Mouse (Mus musculus): ENCODE data around the gene Krtap27-1. TPM values are rescaled to one million over a fixed set of nuclear protein-coding genes. Genes with fewer than 3 reads are reported as not detected.

Gene Krtap27-1
- polyA plus RNA-seq (2016; fragmentation: Nextera tagmentation; extraction: Ambion mirVana), result not detected in 2 replicates

DNA sequence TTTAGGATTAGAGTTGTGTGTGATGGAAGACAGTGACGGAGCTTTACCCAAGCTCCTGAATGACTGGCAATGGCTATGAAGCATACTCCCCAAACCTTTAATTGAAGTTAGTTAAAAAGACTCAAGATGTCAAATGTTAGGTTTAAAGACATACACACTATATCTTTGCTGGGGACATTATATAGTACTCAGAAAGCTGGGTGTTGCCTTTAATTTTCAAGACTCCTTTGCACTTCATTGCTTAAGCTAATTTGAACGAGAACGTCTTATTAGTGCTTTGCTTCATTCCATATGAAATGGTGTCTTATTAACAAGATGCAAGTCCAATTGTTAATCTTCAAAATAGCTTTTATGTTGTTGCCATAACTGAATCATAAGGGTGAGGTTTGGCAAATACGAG is at the start of gene Krtap27-1:
Gene Krtap27-1, minus strand, starts transcription at position 101 of the 400 bp plus-strand sequence.
- H3K4me1 ChIP-seq, result no peaks in the 10 kb centered on the region
- no peaks in the 10 kb centered on the region for H3K9me3 ChIP-seq (replicated peaks)
- DNase-seq (ENCODE audit: low spot score), result no peak
- no peaks in the 10 kb centered on the region for H3K36me3 ChIP-seq
- H3K27ac ChIP-seq (replicated peaks), result no peak within 1 kb of the TSS
- H3K27me3 ChIP-seq (ENCODE audit: low read depth, poor library complexity, severe bottlenecking), result no peaks in the 10 kb centered on the region
- 92% methylated on average over 4 of the region's 4 CpGs for WGBS
- H3K4me3 ChIP-seq, result no peak within 1 kb of the TSS

DNA sequence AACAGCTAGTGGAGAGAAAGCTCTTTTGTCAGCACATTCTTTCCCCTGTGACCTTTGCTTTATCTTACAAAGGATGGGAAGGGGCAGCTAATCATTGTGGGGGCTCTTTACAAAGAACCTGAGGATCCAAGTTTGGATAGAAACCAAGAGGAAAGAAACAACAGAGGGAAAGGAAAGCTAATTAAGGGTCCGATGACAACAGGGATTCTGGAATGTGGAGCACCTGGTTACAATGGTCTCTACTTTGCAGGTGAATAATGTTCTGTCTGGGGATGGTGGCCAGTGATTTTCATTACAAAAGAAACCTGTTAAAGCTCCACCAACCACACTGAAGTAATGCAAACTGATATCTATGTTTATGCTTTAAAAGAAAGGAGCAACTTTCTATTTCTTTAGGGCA is 48.6 kb upstream of the Krtap27-1 start:
- whole genome bisulfite sequencing, result 26% methylated on average over 1 of the region's 1 CpGs
- Histone ChIP-seq H3K27me3 (ENCODE audit: low read depth, poor library complexity, severe bottlenecking) (no peaks in the 10 kb centered on the region), H3K36me3 (no peaks in the 10 kb centered on the region)

DNA sequence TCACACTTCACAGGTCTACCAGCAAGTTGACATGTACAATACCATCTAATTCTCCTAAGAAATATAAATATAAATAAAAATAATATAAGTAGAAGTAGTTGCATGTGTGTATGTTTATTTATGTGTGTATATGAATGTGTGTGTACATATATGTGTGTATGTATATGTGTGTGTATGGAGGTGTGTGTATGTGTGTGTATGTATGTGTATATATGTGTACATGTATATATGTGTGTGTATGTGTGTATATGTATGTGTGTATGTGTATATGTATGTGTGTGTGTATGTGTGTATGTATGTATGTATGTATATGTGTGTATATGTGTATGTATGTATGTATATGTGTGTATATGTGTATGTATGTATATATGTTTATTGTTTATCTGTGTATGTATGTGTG is 45.1 kb upstream of the Krtap27-1 start:
- H3K4me1 ChIP-seq, result no peaks in the 10 kb centered on the region
- no peaks in the 10 kb centered on the region for H3K27me3 ChIP-seq (ENCODE audit: low read depth, poor library complexity, severe bottlenecking)
- no peak for DNase-seq (ENCODE audit: low spot score)
- no peak overlapping the region for H3K4me3 ChIP-seq
- H3K9me3 ChIP-seq (replicated peaks), result no peaks in the 10 kb centered on the region
- no peak overlapping the region for H3K27ac ChIP-seq (replicated peaks)
- H3K36me3 ChIP-seq, result no peaks in the 10 kb centered on the region

More for the DNA sequence above, 48.6 kb upstream of the Krtap27-1 start:
- no peak for DNase-seq (ENCODE audit: low spot score)
- Histone ChIP-seq H3K4me1 (no peaks in the 10 kb centered on the region), H3K4me3 (no peak overlapping the region), H3K27ac (replicated peaks) (no peak overlapping the region), H3K9me3 (replicated peaks) (no peaks in the 10 kb centered on the region)

DNA sequence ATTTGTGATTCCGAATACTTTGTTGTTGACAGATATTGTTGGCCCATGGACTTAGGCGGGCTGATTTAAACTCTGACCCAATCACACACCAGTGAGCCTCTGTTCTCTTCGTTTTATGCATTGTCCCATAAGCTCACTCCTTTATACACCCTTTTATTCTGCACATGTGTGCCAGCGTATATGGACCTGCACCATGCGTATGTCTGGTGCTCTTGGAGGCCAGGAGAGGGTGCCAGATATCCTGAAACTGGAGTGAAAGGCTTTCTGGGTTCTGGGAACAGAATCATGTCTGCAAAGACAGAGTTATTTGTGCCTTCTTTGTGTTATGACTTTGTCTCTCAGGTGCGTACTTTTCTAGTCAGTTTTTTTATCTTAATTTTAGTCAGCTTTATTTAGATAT is 39.8 kb upstream of the Krtap27-1 start:
- DNase-seq (ENCODE audit: low spot score), result no peak
- Histone ChIP-seq H3K36me3 (no peaks in the 10 kb centered on the region), H3K27ac (replicated peaks) (no peak overlapping the region), H3K9me3 (replicated peaks) (no peaks in the 10 kb centered on the region), H3K27me3 (ENCODE audit: low read depth, poor library complexity, severe bottlenecking) (no peaks in the 10 kb centered on the region), H3K4me1 (no peaks in the 10 kb centered on the region), H3K4me3 (no peak overlapping the region)
- 87% methylated on average over 6 of the region's 6 CpGs for WGBS

DNA sequence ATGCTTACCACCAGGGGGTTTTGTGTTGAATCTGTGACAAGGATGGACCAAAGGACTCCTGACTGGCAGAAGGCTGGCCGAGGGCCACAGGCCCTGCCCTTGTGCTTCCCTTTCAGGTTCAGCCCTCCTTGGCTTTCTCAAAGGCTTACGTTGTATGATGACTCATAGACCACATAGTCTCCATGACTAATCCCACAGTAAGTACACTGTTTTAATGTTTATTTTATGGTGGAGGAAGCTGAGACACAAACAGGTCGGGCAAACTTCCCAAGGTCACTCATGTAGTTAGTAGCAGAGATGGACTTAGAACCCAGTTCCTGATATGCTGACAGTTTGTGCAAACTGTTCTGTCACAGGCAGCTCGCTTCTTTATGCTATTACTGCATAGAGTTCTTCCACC is 39.3 kb upstream of the Krtap27-1 start:
- Histone ChIP-seq H3K27me3 (ENCODE audit: low read depth, poor library complexity, severe bottlenecking) (no peaks in the 10 kb centered on the region), H3K9me3 (replicated peaks) (no peaks in the 10 kb centered on the region), H3K27ac (replicated peaks) (no peak overlapping the region), H3K36me3 (no peaks in the 10 kb centered on the region), H3K4me1 (no peaks in the 10 kb centered on the region), H3K4me3 (no peak overlapping the region)
- WGBS, result 80% methylated on average over 4 of the region's 4 CpGs
- no peak for DNase-seq (ENCODE audit: low spot score)

DNA sequence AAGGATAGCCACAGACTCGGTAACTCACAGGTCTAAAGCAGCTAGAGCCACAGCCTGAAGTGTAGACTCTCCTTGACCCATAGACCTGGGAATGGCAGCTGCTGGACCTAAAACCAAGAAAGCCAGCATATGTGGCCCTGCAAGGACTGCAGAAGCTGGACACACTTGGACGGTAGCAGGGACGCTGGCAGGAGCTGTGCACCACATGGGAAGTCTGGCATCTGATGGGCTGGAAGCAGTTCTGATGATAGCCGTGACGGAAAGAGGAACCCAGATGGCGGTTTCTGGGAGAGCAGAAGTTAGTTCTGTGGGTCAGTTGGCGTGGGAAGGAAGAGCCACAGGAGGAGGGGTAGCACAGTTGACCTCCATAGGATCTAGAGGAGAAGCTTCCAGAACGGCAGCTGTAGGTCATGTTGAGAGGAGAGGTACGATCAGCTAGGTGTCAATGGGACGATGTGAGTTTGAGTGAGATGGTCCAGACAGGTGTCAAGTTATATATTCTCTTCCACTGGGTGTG is 36.1 kb upstream of the Krtap27-1 start, which contains the start of gene 2310061N02Rik:
Gene 2310061N02Rik, minus strand, starts transcription at position 467 of the 517 bp plus-strand sequence.
- no peaks in the 10 kb centered on the region for H3K36me3 ChIP-seq
- H3K4me3 ChIP-seq, result no peak within 1 kb of the TSS
- H3K4me1 ChIP-seq, result no peaks in the 10 kb centered on the region
- H3K27me3 ChIP-seq (ENCODE audit: low read depth, poor library complexity, severe bottlenecking), result no peaks in the 10 kb centered on the region
- no peak within 1 kb of the TSS for H3K27ac ChIP-seq (replicated peaks)
- H3K9me3 ChIP-seq (replicated peaks), result no peaks in the 10 kb centered on the region
- 93% methylated on average over 10 of the region's 10 CpGs for WGBS
- DNase-seq (ENCODE audit: low spot score), result no peak

DNA sequence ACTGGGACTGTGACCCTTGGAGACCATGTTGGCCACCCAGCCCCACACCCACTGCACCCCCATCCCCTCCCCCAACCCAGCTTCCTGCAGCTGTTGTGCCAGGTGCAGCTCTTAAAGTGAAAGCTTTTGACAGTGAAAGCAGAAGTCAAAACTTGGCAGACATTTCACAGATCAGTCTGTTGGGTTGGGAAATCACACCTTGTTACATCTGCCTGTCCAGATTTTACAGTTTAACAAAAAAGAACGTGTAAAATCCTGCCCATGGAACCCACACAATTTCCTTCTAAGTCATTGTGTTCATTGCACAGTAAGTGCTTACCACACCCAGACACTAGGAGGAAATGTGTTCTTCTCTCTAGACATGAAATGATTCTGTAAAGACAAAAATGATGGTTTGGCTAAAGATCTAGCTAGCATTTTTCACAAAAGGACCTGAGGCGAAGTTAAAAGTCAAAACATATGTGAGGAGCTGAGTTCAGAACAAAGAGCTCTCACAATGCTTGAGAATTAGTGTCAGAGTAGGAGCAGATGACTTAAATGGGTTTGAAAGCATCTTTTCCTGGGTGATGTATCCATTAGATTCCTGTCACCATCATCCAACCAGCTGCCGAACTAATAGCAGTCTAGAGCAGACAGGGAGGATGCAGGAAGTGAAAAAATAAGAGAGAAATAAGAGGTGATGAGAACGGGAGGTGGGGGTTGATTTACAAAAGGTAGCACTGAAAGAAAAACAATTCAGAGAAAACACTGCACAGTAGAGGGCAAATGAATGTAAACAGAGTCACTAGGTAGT is 29.8 kb upstream of the Krtap27-1 start:
- no peak overlapping the region for H3K4me3 ChIP-seq
- no peak for DNase-seq (ENCODE audit: low spot score)
- no peaks in the 10 kb centered on the region for H3K27me3 ChIP-seq (ENCODE audit: low read depth, poor library complexity, severe bottlenecking)
- no peaks in the 10 kb centered on the region for H3K36me3 ChIP-seq
- 60% methylated on average over 4 of the region's 4 CpGs for WGBS
- H3K9me3 ChIP-seq (replicated peaks), result no peaks in the 10 kb centered on the region
- H3K4me1 ChIP-seq, result no peaks in the 10 kb centered on the region; the same call in 1 of the 2 replicates
- H3K27ac ChIP-seq (replicated peaks), result no peak overlapping the region

DNA sequence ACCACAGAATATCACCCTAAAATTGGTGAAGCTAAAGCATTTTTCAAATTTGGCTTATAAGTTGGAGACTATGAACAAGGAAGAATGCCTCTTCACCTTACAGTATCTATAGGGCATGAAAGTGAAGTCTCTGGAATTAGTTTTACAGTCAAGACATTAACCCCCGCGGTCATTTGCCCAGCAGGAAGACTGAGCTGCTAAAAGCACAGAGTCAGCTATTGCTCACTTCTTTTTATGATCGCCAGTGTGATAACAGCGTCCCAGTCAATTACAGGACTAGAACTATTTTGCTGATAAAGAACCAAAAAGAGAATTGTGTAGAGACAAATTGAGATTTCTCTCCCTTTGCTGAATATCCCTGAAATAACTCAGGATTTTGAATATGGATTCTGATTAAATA is 24.8 kb upstream of the Krtap27-1 start:
- Histone ChIP-seq H3K4me3 (no peak overlapping the region), H3K36me3 (no peaks in the 10 kb centered on the region), H3K27me3 (ENCODE audit: low read depth, poor library complexity, severe bottlenecking) (no peaks in the 10 kb centered on the region), H3K4me1 (no peaks in the 10 kb centered on the region; the same call in 1 of the 2 replicates), H3K9me3 (replicated peaks) (no peaks in the 10 kb centered on the region), H3K27ac (replicated peaks) (no peak overlapping the region)
- DNase-seq (ENCODE audit: low spot score), result no peak
- 90% methylated on average over 4 of the region's 4 CpGs for WGBS

DNA sequence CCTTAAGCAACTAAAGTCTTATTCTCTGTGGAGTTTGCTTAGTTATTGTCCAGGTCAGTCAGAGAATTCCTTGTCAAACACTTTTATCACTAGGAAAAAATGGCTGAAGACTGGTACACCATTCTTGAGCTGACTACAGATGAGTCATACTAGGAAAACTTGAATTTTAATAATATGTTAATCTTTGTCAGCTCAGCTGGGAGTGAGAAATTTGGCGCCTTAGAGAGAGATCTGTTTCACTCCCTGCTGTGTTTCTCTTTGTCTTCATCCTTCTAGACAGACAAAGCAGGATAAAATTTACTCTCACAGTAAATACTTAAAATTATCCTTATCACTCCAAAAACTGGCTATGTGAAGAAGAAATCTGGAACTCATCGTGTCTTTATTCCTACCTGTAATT is 9.8 kb upstream of the Krtap27-1 start:
- no peak overlapping the region for H3K27ac ChIP-seq (replicated peaks)
- H3K36me3 ChIP-seq, result no peaks in the 10 kb centered on the region
- WGBS, result 46% methylated on average over 2 of the region's 2 CpGs
- DNase-seq (ENCODE audit: low spot score), result no peak
- H3K27me3 ChIP-seq (ENCODE audit: low read depth, poor library complexity, severe bottlenecking), result no peaks in the 10 kb centered on the region
- peaks cover 8% of the 10 kb centered on the region; the same call in 1 of the 2 replicates for H3K4me1 ChIP-seq
- H3K4me3 ChIP-seq, result no peak overlapping the region
- H3K9me3 ChIP-seq (replicated peaks), result no peaks in the 10 kb centered on the region

DNA sequence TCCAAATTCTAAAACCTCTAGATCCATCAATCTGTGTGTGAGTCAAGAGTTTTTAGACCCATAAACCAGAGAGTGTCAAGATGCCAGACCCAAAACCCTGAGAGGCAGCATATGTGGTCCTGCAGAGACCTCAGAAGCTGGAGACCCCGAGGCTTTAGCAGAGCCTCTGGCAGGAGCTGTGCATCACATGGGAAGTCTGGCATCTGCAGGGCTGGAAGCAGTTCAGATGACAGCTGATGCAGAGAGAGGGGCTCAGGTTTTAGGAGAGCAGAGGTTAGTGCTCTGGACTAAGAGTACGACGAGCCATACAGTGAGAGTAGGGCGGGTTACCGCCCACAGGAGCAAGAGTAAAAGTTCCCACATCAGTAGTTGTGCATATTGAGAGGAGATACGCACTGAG is 7.6 kb upstream of the Krtap27-1 start:
- H3K36me3 ChIP-seq, result no peaks in the 10 kb centered on the region
- peaks cover 8% of the 10 kb centered on the region; the same call in 1 of the 2 replicates for H3K4me1 ChIP-seq
- no peak overlapping the region for H3K27ac ChIP-seq (replicated peaks)
- DNase-seq (ENCODE audit: low spot score), result no peak
- WGBS, result 89% methylated on average over 6 of the region's 6 CpGs
- H3K27me3 ChIP-seq (ENCODE audit: low read depth, poor library complexity, severe bottlenecking), result no peaks in the 10 kb centered on the region
- H3K4me3 ChIP-seq, result no peak overlapping the region
- H3K9me3 ChIP-seq (replicated peaks), result no peaks in the 10 kb centered on the region

DNA sequence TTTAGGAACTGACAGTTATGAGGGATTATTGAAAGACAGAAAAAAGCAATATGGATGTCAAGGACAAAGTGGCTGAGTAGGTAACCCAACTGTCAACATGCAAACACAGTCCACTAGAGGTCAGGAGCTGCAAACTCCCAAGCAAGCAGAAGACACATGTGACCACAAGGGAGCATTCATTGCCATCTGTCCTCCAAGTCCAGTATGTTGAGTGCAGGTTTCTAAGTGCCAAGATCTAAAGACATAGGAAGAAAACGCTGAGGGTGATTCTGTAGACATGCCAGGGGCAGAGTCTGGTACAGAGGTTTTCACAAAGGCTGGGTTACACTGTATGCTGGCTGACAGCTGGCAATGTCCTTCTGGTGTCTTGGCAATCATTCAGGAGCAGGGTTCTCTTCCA is 14.0 kb downstream of the Krtap27-1 start:
- no peak for DNase-seq (ENCODE audit: low spot score)
- H3K27me3 ChIP-seq (ENCODE audit: low read depth, poor library complexity, severe bottlenecking), result no peaks in the 10 kb centered on the region
- 59% methylated on average over 1 of the region's 1 CpGs for WGBS
- no peaks in the 10 kb centered on the region for H3K4me1 ChIP-seq
- no peak overlapping the region for H3K27ac ChIP-seq (replicated peaks)
- H3K36me3 ChIP-seq, result no peaks in the 10 kb centered on the region
- no peak overlapping the region for H3K4me3 ChIP-seq
- H3K9me3 ChIP-seq (replicated peaks), result no peaks in the 10 kb centered on the region

DNA sequence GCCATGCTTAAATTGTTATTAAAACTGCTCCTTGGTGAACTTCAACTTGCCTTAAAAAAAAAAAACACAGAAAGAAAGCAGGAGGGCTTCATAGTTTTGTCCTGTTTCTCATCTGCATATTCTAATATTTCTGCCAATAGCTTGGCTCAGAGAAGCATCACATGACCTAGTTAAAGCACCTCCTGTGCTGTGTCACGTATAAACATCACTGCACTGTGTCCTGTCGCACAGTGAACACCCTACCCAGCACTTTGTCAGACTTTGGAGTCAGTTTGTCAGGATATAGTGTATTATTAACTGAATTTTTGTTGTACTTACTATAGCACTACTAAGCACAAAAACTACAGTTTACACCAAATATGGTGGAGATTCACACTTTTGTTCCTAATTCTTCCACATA is 19.5 kb downstream of the Krtap27-1 start:
- H3K4me1 ChIP-seq, result no peaks in the 10 kb centered on the region
- H3K4me3 ChIP-seq, result no peak overlapping the region
- no peaks in the 10 kb centered on the region for H3K27me3 ChIP-seq (ENCODE audit: low read depth, poor library complexity, severe bottlenecking)
- no peak overlapping the region for H3K27ac ChIP-seq (replicated peaks)
- 78% methylated on average over 2 of the region's 2 CpGs for WGBS
- no peak for DNase-seq (ENCODE audit: low spot score)
- H3K36me3 ChIP-seq, result no peaks in the 10 kb centered on the region
- H3K9me3 ChIP-seq (replicated peaks), result no peaks in the 10 kb centered on the region

DNA sequence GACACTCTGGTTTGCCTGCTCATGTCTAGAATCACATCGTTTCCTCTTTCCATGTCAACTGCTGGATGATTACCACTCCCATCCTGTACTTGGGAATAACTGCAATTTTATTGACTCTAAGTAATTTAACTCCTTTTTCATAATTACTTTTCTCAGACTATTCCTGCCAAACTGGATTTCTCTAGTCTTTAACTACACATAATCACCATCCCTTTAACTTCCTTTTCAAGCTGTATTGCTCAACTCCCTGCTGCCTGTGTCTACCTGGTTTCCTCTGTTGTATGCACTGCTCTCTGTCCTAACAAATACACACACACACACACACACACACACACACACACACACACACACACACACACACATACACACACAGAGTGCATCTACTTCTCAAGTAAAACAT is 20.4 kb downstream of the Krtap27-1 start:
- Histone ChIP-seq H3K4me1 (no peaks in the 10 kb centered on the region), H3K27me3 (ENCODE audit: low read depth, poor library complexity, severe bottlenecking) (no peaks in the 10 kb centered on the region), H3K27ac (replicated peaks) (no peak overlapping the region), H3K4me3 (no peak overlapping the region), H3K9me3 (replicated peaks) (no peaks in the 10 kb centered on the region), H3K36me3 (no peaks in the 10 kb centered on the region)
- DNase-seq (ENCODE audit: low spot score), result no peak
- 89% methylated on average over 1 of the region's 1 CpGs for WGBS

All from midbrain, embryonic 10.5 days (tissue).